Mouse (Mus musculus) liver, embryonic 14.5 days (tissue): ENCODE measurements at regions not wholly inside any gene's neighbourhood (a gene's known extent, or its start where the extent isn't known, plus 50 kb on each side); places are given as distances from the start of the nearest gene placed in this dataset.

ENCODE experiments used
- CTCF ChIP-seq: IDR thresholded peaks from 2 replicates; pipeline ENCODE4 v1.5.1; 2016; ENCODE audit warnings: antibody characterized with exemption, low read depth, control low read depth
- EP300 ChIP-seq: IDR thresholded peaks from 2 replicates; pipeline ENCODE4 v1.6.1; 2016; ENCODE audit warnings: antibody characterized with exemption, low read depth

- no peak for TF ChIP-seq CTCF
- no peak for TF ChIP-seq EP300
Measured at GRCm38 (mm10) chr10:98861521-98861920, 52.7 kb upstream of the Atp2b1 start.
